Comparison of ENCODE assay signal across 10 mouse cellular contexts in the genomic region with DNA sequence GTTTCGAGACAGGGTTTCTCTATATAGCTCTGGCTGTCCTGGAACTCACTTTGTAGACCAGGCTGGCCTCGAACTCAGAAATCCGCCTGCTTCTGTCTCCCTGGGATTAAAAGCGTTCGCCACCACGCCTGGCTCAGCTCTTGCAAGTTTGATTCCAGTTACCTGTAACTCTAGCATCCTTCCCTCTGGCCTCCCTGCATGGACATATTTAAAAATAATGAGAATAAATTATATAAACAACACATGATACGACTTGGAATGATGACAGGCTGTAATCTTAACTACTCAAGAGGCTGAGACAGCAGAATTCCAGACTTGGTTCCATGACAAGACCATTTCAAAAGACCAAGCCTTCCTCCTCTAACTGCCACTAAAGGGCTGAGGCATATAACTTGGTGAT. TPM values are rescaled to one million over a fixed set of nuclear protein-coding genes. Genes with fewer than 3 reads are reported as not detected.
DNase-seq lines count a peak whose midpoint lies in the region; ATAC-seq lines count a peak whose summit lies in the region.
"Had no signal": no experiment of that assay in that cellular context is flagged by ENCODE, and none has a peak within 500 bp of the region (broad histone marks: within the 10 kb centered on the region; RNA-seq: fewer than 3 reads in every experiment).

No protein-coding gene starts in this region.

- no peak overlapping the region for H3K4me3 ChIP-seq in heart, embryonic 14.5 days (ENCODE audit: control insufficient read depth in 1 of 2, insufficient read depth in 1 of 2, low read depth in 1 of 2, low read length in 2 of 2)
- H3K4me3 ChIP-seq in heart, embryonic 10.5 days: no peak overlapping the region
- no peak overlapping the region for H3K4me3 ChIP-seq in forebrain, embryonic 15.5 days
- no peak overlapping the region for H3K4me3 ChIP-seq in liver, embryonic 16.5 days (ENCODE audit: low read depth, low read length)
- H3K4me3 ChIP-seq: hindbrain, embryonic 15.5 days had no signal

- no peak for ATAC-seq in heart, embryonic 14.5 days (ENCODE audit: insufficient number of reproducible peaks, insufficient read depth, low FRiP score, low read depth)
- ATAC-seq in forebrain, embryonic 15.5 days (replicated peaks): no peak
- no peak for ATAC-seq in liver, embryonic 16.5 days (ENCODE audit: low read depth)
- no peak for ATAC-seq in monocyte, adult 5-6 weeks (replicated peaks; ENCODE audit: insufficient number of reproducible peaks, low FRiP score, low TSS enrichment, poor library complexity, severe bottlenecking)

- H3K4me2 ChIP-seq in heart, embryonic 14.5 days (ENCODE audit: low read length): peak overlapping the region; percentile 67; the same call in 1 of the 2 replicates
- H3K4me2 ChIP-seq in forebrain, embryonic 15.5 days (replicated peaks): no peak overlapping the region
- H3K4me2 ChIP-seq in liver, embryonic 16.5 days (ENCODE audit: low read depth, low read length): no peak overlapping the region
- H3K4me2 ChIP-seq: hindbrain, embryonic 15.5 days had no signal

- peak overlapping the region; percentile 84 for H3K27ac ChIP-seq in heart, embryonic 14.5 days (replicated peaks in 1 of 2; ENCODE audit: control insufficient read depth in 1 of 2, insufficient read depth in 1 of 2, low read depth in 2 of 2, low read length in 2 of 2)
- no peak overlapping the region for H3K27ac ChIP-seq in heart, embryonic 10.5 days
- H3K27ac ChIP-seq in forebrain, embryonic 15.5 days (replicated peaks): peak overlapping the region; percentile 81; the same call in 1 of the 2 replicates
- no peak overlapping the region; the same call in 1 of the 2 replicates for H3K27ac ChIP-seq in liver, embryonic 16.5 days (ENCODE audit: low read length)

- DNase-seq in heart, embryonic 10.5 days (ENCODE audit: low spot score): no peak
- DNase-seq in CD4-positive helper T cell, adult 2 months (ENCODE audit: low read depth, low spot score): peak; percentile 8
- DNase-seq in adrenal gland, adult (ENCODE audit: inconsistent age in 2 of 2, low spot score in 1 of 2): no peak
- no peak for DNase-seq in urinary bladder, adult 2 months (ENCODE audit: low spot score)

- no peaks in the 10 kb centered on the region for H3K27me3 ChIP-seq in heart, embryonic 14.5 days (ENCODE audit: control insufficient read depth, insufficient read depth, low read length)
- H3K27me3 ChIP-seq in heart, embryonic 10.5 days (ENCODE audit: insufficient read depth, poor library complexity, severe bottlenecking): no peaks in the 10 kb centered on the region
- no peaks in the 10 kb centered on the region for H3K27me3 ChIP-seq in forebrain, embryonic 15.5 days
- H3K27me3 ChIP-seq in liver, embryonic 16.5 days (ENCODE audit: control insufficient read depth, insufficient read depth, low read depth, low read length): no peaks in the 10 kb centered on the region
- H3K27me3 ChIP-seq: hindbrain, embryonic 15.5 days had no signal

- H3K36me3 ChIP-seq in heart, embryonic 14.5 days (ENCODE audit: control insufficient read depth, insufficient read depth, low read length): no peaks in the 10 kb centered on the region
- no peaks in the 10 kb centered on the region for H3K36me3 ChIP-seq in heart, embryonic 10.5 days
- no peaks in the 10 kb centered on the region for H3K36me3 ChIP-seq in forebrain, embryonic 15.5 days
- H3K36me3 ChIP-seq in liver, embryonic 16.5 days (ENCODE audit: control insufficient read depth, insufficient read depth): no peaks in the 10 kb centered on the region
- H3K36me3 ChIP-seq: G1E; hindbrain, embryonic 15.5 days had no signal

- peak overlapping the region; percentile 76 for H3K9ac ChIP-seq in heart, embryonic 14.5 days (ENCODE audit: low read length)
- no peak overlapping the region for H3K9ac ChIP-seq in forebrain, embryonic 15.5 days (replicated peaks)
- peak overlapping the region; percentile 72 for H3K9ac ChIP-seq in liver, embryonic 16.5 days (ENCODE audit: low read depth, low read length)

- H3K4me1 ChIP-seq in heart, embryonic 14.5 days (ENCODE audit: control insufficient read depth in 2 of 2, insufficient read depth in 2 of 2, low read length in 2 of 2): peaks cover 0 to 4% of the 10 kb centered on the region in 2 experiments; a peak in 1 of 4 replicates
- 0 out of 2 replicates have a peak, but pooled peaks cover 4% of the 10 kb centered on the region for H3K4me1 ChIP-seq in heart, embryonic 10.5 days
- peaks cover 7% of the 10 kb centered on the region for H3K4me1 ChIP-seq in forebrain, embryonic 15.5 days
- H3K4me1 ChIP-seq in liver, embryonic 16.5 days (ENCODE audit: control insufficient read depth, low read depth, low read length): peaks cover 5% of the 10 kb centered on the region

- H3K9me3 ChIP-seq in heart, embryonic 14.5 days (ENCODE audit: control insufficient read depth, low read length): no peaks in the 10 kb centered on the region
- H3K9me3 ChIP-seq in heart, embryonic 10.5 days: no peaks in the 10 kb centered on the region
- H3K9me3 ChIP-seq in forebrain, embryonic 15.5 days: no peaks in the 10 kb centered on the region
- no peaks in the 10 kb centered on the region for H3K9me3 ChIP-seq in liver, embryonic 16.5 days (replicated peaks; ENCODE audit: control insufficient read depth, low read length)
- H3K9me3 ChIP-seq: hindbrain, embryonic 15.5 days had no signal

- WGBS in heart, embryonic 14.5 days: 68% methylated on average over 7 of the region's 7 CpGs
- 75% methylated on average over 7 of the region's 7 CpGs for WGBS in heart, embryonic 10.5 days
- 60% methylated on average over 7 of the region's 7 CpGs for WGBS in forebrain, embryonic 15.5 days
- WGBS in liver, embryonic 16.5 days (ENCODE audit: insufficient replicate concordance): 69% methylated on average over 7 of the region's 7 CpGs

RNA-seq across cellular contexts. Expression of gene Kif2c, which starts 8.2 kb away (rescaled TPM):
- polyA plus RNA-seq in heart, embryonic 14.5 days (2014; fragmentation: Nextera tagmentation; extraction: Ambion mirVana): 32.0 and 35.9 TPM in 2 replicates
- polyA plus RNA-seq in heart, embryonic 10.5 days (2016; fragmentation: Nextera tagmentation; extraction: Ambion mirVana): 55.1 and 68.7 TPM in 2 replicates
- 35.5 and 39.3 TPM in 2 replicates for polyA plus RNA-seq in forebrain, embryonic 15.5 days (2015; fragmentation: Nextera tagmentation; extraction: Ambion mirVana)
- polyA plus RNA-seq in liver, embryonic 16.5 days (2015; fragmentation: Nextera tagmentation; extraction: Ambion mirVana): 26.8 and 28.9 TPM in 2 replicates
- 0.68 to 1.9 TPM in 2 of 3 replicates, not detected in the other for total RNA-seq in monocyte, adult 5-6 weeks (2017)
- polyA plus RNA-seq in urinary bladder, adult 2 months (2012; rRNA removed): 0.89 and 1.0 TPM in 2 replicates

RNA-seq across cellular contexts. Expression of gene Rps8, which starts 34.6 kb away (rescaled TPM):
- 784 and 900 TPM in 2 replicates for polyA plus RNA-seq in heart, embryonic 14.5 days (2014; fragmentation: Nextera tagmentation; extraction: Ambion mirVana)
- polyA plus RNA-seq in heart, embryonic 10.5 days (2016; fragmentation: Nextera tagmentation; extraction: Ambion mirVana): 638 and 783 TPM in 2 replicates
- polyA plus RNA-seq in forebrain, embryonic 15.5 days (2015; fragmentation: Nextera tagmentation; extraction: Ambion mirVana): 478 and 525 TPM in 2 replicates
- polyA plus RNA-seq in liver, embryonic 16.5 days (2015; fragmentation: Nextera tagmentation; extraction: Ambion mirVana): 514 and 522 TPM in 2 replicates
- 970 to 1,241 TPM (median 1,065 TPM) in 3 replicates for total RNA-seq in monocyte, adult 5-6 weeks (2017)
- 1,373 and 1,379 TPM in 2 replicates for polyA plus RNA-seq in urinary bladder, adult 2 months (2012; rRNA removed)

RNA-seq across cellular contexts. Expression of gene Plk3, which starts 56.9 kb away (rescaled TPM):
- polyA plus RNA-seq in heart, embryonic 14.5 days (2014; fragmentation: Nextera tagmentation; extraction: Ambion mirVana): 1.6 and 2.0 TPM in 2 replicates
- polyA plus RNA-seq in heart, embryonic 10.5 days (2016; fragmentation: Nextera tagmentation; extraction: Ambion mirVana): 1.5 and 2.4 TPM in 2 replicates
- 8.6 and 8.8 TPM in 2 replicates for polyA plus RNA-seq in forebrain, embryonic 15.5 days (2015; fragmentation: Nextera tagmentation; extraction: Ambion mirVana)
- 2.2 TPM in 2 replicates for polyA plus RNA-seq in liver, embryonic 16.5 days (2015; fragmentation: Nextera tagmentation; extraction: Ambion mirVana)
- 25.5 to 56.5 TPM (median 52.2 TPM) in 3 replicates for total RNA-seq in monocyte, adult 5-6 weeks (2017)
- polyA plus RNA-seq in urinary bladder, adult 2 months (2012; rRNA removed): 12.6 and 15.5 TPM in 2 replicates

Comparison
In these comparisons a context has a peak if more than half of its experiments do, and no peak if none do; other contexts are left out.
1. H3K27ac ChIP-seq: peak in heart, embryonic 14.5 days (2 of 2) and forebrain, embryonic 15.5 days (single experiment); none in heart, embryonic 10.5 days (single experiment) and liver, embryonic 16.5 days (single experiment).
2. RNA of gene Kif2c, which starts 8.2 kb away (polyA plus RNA-seq): 55.1 to 68.7 TPM in heart, embryonic 10.5 days, 32.0 to 35.9 TPM in heart, embryonic 14.5 days, 35.5 to 39.3 TPM in forebrain, embryonic 15.5 days and 26.8 to 28.9 TPM in liver, embryonic 16.5 days; 0.89 to 1.0 TPM in urinary bladder, adult 2 months; every median in the first group is over 10 times any median in the second.